Mouse (Mus musculus): ENCODE data around the gene Maged1.

- TF ChIP-seq POLR2A (IDR thresholded peaks at IDR 0.05; ENCODE audit: insufficient read depth, low read depth, low read length) (no peak), CTCF (IDR thresholded peaks at IDR 0.05) (no peak)
These were observed 55.7 kb downstream of the Maged1 start for GRCm38 (mm10) chrX:94486001-94486792.

Measured in heart, adult 2 months (tissue).